Comparison of ENCODE assay signal across 8 mouse cellular contexts in the genomic region with DNA sequence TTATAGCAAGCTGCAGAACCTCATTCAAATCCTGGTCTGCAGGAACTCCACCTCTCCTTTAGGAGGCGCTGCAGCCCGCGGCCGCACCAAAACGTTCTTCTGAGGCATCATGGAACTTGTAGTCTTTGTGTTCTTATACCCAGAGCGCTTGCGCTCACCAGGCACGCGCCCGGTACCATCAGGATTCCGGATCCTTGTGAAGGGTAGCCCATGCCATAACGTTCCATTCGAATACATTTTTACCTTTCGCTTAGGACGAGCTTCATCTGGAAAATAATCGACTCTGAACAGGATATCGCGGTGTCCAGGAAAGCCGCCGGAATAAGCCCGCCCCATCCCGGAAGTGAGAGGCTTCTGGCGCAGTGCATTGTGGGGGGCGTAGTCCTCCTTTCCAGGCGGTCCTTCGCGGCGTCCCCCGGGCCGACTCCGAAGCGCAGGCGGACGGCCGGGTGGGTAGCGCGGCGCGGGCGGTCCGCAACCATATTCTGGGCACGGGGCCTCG. TPM values are rescaled to one million over a fixed set of nuclear protein-coding genes. Genes with fewer than 3 reads are reported as not detected.
DNase-seq lines count a peak whose midpoint lies in the region; ATAC-seq lines count a peak whose summit lies in the region.

TSS of gene Thap11 (plus strand) at position 418 of the 502 bp plus-strand sequence.

- no peaks in the 10 kb centered on the region for H3K36me3 ChIP-seq in hindbrain, embryonic 12.5 days

- H3K27ac ChIP-seq in hindbrain, embryonic 12.5 days: peak within 1 kb of the TSS; percentile 81

- peaks cover 35% of the 10 kb centered on the region for H3K4me1 ChIP-seq in hindbrain, embryonic 12.5 days

- peak within 1 kb of the TSS; percentile 65 for H3K4me3 ChIP-seq in hindbrain, embryonic 12.5 days

- no peaks in the 10 kb centered on the region for H3K27me3 ChIP-seq in hindbrain, embryonic 12.5 days

- ATAC-seq in hindbrain, embryonic 12.5 days (ENCODE audit: low FRiP score): peak; percentile 91

- WGBS in hindbrain, embryonic 12.5 days: under 1% methylated on average over 43 of the region's 43 CpGs

- peak within 1 kb of the TSS; percentile 84 for H3K4me2 ChIP-seq in hindbrain, embryonic 12.5 days (replicated peaks)

- DNase-seq in Muller cell, postnatal 12 days (ENCODE audit: inconsistent ontology term): peak; percentile 95
- DNase-seq in cerebellum, adult 9-11 months: peak; percentile 91
- DNase-seq in frontal cortex, postnatal 10 days (ENCODE audit: low spot score in 2 of 2): peak; percentile 81 to 89
- peak; percentile 91 to 93 for DNase-seq in layer of hippocampus, postnatal 14 days (ENCODE audit: low spot score in 2 of 2)
- DNase-seq in lung, postnatal 14 days: peak; percentile 93
- peak; percentile 84 for DNase-seq in retina, adult 2 months (ENCODE audit: low read depth, low spot score)
- DNase-seq in thymus, postnatal 36 days: peak; percentile 92 to 94

- no peaks in the 10 kb centered on the region for H3K9me3 ChIP-seq in hindbrain, embryonic 12.5 days (replicated peaks)

- H3K9ac ChIP-seq in hindbrain, embryonic 12.5 days: peak within 1 kb of the TSS; percentile 70

RNA-seq across cellular contexts. Expression of gene Thap11, which starts in this region (rescaled TPM):
- 74.3 and 77.8 TPM in 2 replicates for polyA plus RNA-seq in hindbrain, embryonic 12.5 days (2016; fragmentation: Nextera tagmentation; extraction: Ambion mirVana)
- total RNA-seq in layer of hippocampus, postnatal 14 days (2021): 10 to 100 TPM; 34.5 to 36.1 TPM

Comparison
In these comparisons a context has a peak if more than half of its experiments do, and no peak if none do; other contexts are left out.
1. Peak in every context shown above with its lines: DNase-seq, ATAC-seq, H3K4me3 ChIP-seq and H3K27ac ChIP-seq.